Mouse (Mus musculus): ENCODE measurements around the gene Rnf213. TPM values are rescaled to one million over a fixed set of nuclear protein-coding genes. Genes with fewer than 3 reads are reported as not detected.
A peak's percentile ranks its signal among the peaks of the same experiment; 100 is the strongest.

The Rnf213 gene
- polyA plus RNA-seq, 1 experiment from 2014 or later, result 5.6 TPM

- Histone ChIP-seq H3K36me3 (ENCODE audit: insufficient read depth, low read length) (no peaks in the 10 kb centered on the region), H3K4me1 (ENCODE audit: insufficient read depth, low read length) (peaks cover 13% of the 10 kb centered on the region), H3K27me3 (ENCODE audit: insufficient read depth, low read length) (peaks cover 14% of the 10 kb centered on the region; the same call in 1 of the 2 replicates), H3K4me2 (replicated peaks; ENCODE audit: low read depth, low read length) (no peak overlapping the region), H3K9ac (replicated peaks; ENCODE audit: low read length) (no peak overlapping the region), H3K9me3 (ENCODE audit: low read length) (no peaks in the 10 kb centered on the region), H3K4me3 (ENCODE audit: low read length) (no peak overlapping the region), H3K27ac (ENCODE audit: low read length) (no peak overlapping the region)
- 70% methylated on average over 7 of the region's 7 CpGs for WGBS
- ATAC-seq (ENCODE audit: low FRiP score, low TSS enrichment), result no peak
These were observed 3.6 kb downstream of the Rnf213 start for GRCm38 (mm10) chr11:119396461-119396860.

DNA sequence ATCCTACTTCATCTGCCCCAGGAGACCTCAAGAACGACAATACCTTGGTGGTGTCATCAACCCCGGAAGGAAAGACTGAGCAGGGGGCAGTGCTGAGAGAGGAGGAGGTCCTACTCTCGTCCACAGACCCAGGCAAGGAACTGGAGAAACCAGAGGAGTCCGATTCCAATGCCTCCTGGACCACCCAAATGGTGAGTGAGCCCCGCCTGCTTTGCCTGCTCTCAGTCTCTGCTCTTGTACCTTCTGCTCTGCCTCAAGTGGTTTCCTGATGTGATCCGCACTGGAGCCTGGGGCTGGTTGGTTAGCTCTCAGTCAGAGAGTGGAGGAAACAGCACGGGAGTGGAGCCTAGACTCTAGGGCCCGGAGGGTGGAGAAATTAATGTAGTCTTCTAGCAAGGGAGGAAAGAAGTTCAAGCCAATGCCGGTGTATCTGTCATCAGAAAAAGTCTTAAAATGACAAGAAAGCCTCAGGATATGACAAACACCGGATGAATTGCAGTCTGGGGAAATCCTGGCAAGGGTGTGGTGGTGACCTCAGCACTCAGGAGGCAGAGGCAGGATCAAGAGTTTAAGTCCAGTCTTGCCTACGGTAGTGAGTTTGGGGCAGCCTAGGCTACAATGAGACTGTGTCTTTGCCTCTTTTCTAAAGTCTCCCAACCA is 9.7 kb downstream of the Rnf213 start:
- Histone ChIP-seq H3K9me3 (ENCODE audit: low read length) (no peaks in the 10 kb centered on the region), H3K4me3 (ENCODE audit: low read length) (no peak overlapping the region), H3K36me3 (ENCODE audit: insufficient read depth, low read length) (0 out of 2 replicates have a peak, but pooled peaks cover 2% of the 10 kb centered on the region), H3K27me3 (ENCODE audit: insufficient read depth, low read length) (no peaks in the 10 kb centered on the region), H3K4me2 (replicated peaks; ENCODE audit: low read depth, low read length) (no peak overlapping the region), H3K4me1 (ENCODE audit: insufficient read depth, low read length) (no peaks in the 10 kb centered on the region), H3K27ac (ENCODE audit: low read length) (no peak overlapping the region), H3K9ac (replicated peaks; ENCODE audit: low read length) (no peak overlapping the region)
- no peak for ATAC-seq (ENCODE audit: low FRiP score, low TSS enrichment)
- 50% methylated on average over 11 of the region's 11 CpGs for WGBS

DNA sequence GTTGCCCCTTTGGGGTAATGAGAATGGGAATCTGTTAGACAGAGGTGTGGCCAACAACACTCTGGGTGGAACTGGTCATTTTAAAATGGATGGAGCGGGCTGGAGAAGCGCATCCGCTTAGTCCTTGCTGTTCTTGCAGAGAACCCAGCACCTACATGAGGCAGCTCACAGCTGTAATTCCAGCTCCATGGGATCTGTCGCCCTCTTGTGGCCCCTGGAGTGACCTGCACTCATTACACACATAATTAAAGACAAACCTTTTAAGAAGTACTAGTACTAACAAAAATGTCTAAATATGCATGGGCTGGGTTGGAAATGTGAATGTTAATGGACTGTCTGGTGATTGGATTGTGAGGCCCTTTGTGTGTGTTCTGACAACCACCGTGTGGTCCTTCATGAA is 11.7 kb downstream of the Rnf213 start:
- 65% methylated on average over 5 of the region's 5 CpGs for WGBS
- Histone ChIP-seq H3K27ac (ENCODE audit: low read length) (no peak overlapping the region), H3K4me1 (ENCODE audit: insufficient read depth, low read length) (no peaks in the 10 kb centered on the region), H3K4me2 (replicated peaks; ENCODE audit: low read depth, low read length) (no peak overlapping the region), H3K9me3 (ENCODE audit: low read length) (no peaks in the 10 kb centered on the region), H3K36me3 (ENCODE audit: insufficient read depth, low read length) (0 out of 2 replicates have a peak, but pooled peaks cover 2% of the 10 kb centered on the region), H3K27me3 (ENCODE audit: insufficient read depth, low read length) (no peaks in the 10 kb centered on the region), H3K4me3 (ENCODE audit: low read length) (no peak overlapping the region), H3K9ac (replicated peaks; ENCODE audit: low read length) (no peak overlapping the region)
- no peak for ATAC-seq (ENCODE audit: low FRiP score, low TSS enrichment)

DNA sequence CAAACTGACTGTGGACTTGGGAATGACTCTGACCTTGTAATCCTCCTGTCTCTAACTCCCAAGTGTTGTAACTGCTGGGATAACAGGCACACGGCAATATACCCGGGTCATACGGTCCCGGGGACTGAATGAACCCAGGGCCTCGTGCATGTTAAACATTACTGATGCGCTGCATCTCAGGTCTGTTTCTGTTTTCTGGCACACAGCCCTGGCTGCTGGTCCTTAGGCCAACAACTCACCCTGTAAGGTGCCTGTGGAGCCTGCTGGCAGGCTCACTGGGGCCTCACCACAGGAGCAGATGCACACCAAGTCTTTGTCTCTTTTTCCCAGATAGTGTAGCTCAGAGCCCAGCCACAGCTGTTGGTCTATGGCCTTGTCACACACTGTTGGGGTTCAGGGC is 14.5 kb downstream of the Rnf213 start:
- H3K4me3 ChIP-seq (ENCODE audit: low read length), result no peak overlapping the region
- H3K36me3 ChIP-seq (ENCODE audit: insufficient read depth, low read length), result 0 out of 2 replicates have a peak, but pooled peaks cover 2% of the 10 kb centered on the region
- H3K4me2 ChIP-seq (replicated peaks; ENCODE audit: low read depth, low read length), result no peak overlapping the region
- no peaks in the 10 kb centered on the region for H3K27me3 ChIP-seq (ENCODE audit: insufficient read depth, low read length)
- 90% methylated on average over 6 of the region's 6 CpGs for WGBS
- H3K9ac ChIP-seq (replicated peaks; ENCODE audit: low read length), result no peak overlapping the region
- ATAC-seq (ENCODE audit: low FRiP score, low TSS enrichment), result no peak
- no peaks in the 10 kb centered on the region for H3K9me3 ChIP-seq (ENCODE audit: low read length)
- H3K4me1 ChIP-seq (ENCODE audit: insufficient read depth, low read length), result no peaks in the 10 kb centered on the region
- no peak overlapping the region for H3K27ac ChIP-seq (ENCODE audit: low read length)

DNA sequence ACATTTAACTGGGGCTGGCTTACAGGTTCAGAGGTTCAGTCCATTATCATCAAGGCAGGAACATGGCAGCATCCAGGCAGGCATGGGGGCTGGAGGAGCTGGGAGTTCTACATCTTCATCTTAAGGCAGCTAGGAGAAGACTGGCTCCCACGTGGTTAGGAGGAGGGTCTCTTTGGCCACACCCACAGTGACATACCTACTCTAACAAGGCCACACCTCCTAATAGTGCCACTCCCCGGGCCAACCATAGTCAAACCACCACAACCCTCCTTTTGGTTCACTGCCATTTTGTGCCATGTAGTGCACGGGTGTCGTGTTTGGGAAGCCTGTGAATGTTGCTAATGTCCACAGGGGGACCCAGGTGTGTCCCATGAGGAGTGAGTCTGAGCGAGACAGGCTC is 15.1 kb downstream of the Rnf213 start:
- ATAC-seq (ENCODE audit: low FRiP score, low TSS enrichment), result no peak
- Histone ChIP-seq H3K9me3 (ENCODE audit: low read length) (no peaks in the 10 kb centered on the region), H3K27ac (ENCODE audit: low read length) (no peak overlapping the region), H3K4me3 (ENCODE audit: low read length) (no peak overlapping the region), H3K9ac (replicated peaks; ENCODE audit: low read length) (no peak overlapping the region), H3K27me3 (ENCODE audit: insufficient read depth, low read length) (no peaks in the 10 kb centered on the region), H3K36me3 (ENCODE audit: insufficient read depth, low read length) (0 out of 2 replicates have a peak, but pooled peaks cover 2% of the 10 kb centered on the region), H3K4me2 (replicated peaks; ENCODE audit: low read depth, low read length) (no peak overlapping the region), H3K4me1 (ENCODE audit: insufficient read depth, low read length) (no peaks in the 10 kb centered on the region)
- WGBS, result 57% methylated on average over 5 of the region's 5 CpGs

DNA sequence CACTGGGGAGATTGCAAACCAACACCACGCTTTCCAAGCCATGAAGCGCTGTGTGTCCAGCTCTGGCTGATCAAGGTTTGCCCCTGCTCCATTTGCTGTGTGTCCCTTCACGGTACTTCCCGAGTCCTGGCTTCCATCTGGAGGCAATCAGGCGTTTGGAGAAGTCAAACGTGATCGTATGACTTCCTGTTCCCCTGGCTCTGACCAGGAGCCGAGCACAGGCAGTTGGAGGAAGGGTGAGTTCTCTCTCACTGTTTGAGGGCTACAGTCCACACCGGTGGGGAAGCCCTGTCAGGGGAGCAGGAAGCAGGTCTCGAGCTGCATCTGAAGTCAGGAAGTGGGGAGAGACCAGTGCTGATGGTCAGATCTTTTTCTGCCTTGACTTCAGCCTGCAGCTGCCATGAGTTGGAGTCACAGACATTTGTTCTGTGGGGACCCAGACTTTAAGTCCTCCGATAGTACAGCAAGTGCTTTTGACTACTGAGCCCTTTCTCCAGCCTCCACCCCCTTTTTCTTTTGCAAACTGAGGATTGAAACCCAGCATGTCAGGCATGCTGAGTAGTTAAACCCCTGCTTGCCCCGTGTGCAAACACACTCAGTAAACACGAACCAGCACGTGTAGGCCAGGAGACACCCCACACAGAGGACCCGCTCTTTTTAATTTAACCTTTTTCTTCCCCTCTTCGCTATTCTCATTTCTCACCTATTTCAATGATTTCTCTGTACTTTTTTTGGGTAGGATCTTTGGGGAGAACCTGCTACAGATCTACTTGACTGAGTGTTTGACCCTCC is 26.6 kb downstream of the Rnf213 start:
- Histone ChIP-seq H3K4me1 (ENCODE audit: insufficient read depth, low read length) (peaks cover 12% of the 10 kb centered on the region; the same call in 1 of the 2 replicates), H3K27ac (ENCODE audit: low read length) (peak overlapping the region; percentile 2; the same call in 1 of the 2 replicates), H3K36me3 (ENCODE audit: insufficient read depth, low read length) (peaks cover 3% of the 10 kb centered on the region), H3K9ac (replicated peaks; ENCODE audit: low read length) (no peak overlapping the region), H3K4me2 (replicated peaks; ENCODE audit: low read depth, low read length) (no peak overlapping the region), H3K4me3 (ENCODE audit: low read length) (no peak overlapping the region), H3K27me3 (ENCODE audit: insufficient read depth, low read length) (no peaks in the 10 kb centered on the region), H3K9me3 (ENCODE audit: low read length) (no peaks in the 10 kb centered on the region)
- 38% methylated on average over 16 of the region's 16 CpGs for WGBS
- ATAC-seq (ENCODE audit: low FRiP score, low TSS enrichment), result no peak

DNA sequence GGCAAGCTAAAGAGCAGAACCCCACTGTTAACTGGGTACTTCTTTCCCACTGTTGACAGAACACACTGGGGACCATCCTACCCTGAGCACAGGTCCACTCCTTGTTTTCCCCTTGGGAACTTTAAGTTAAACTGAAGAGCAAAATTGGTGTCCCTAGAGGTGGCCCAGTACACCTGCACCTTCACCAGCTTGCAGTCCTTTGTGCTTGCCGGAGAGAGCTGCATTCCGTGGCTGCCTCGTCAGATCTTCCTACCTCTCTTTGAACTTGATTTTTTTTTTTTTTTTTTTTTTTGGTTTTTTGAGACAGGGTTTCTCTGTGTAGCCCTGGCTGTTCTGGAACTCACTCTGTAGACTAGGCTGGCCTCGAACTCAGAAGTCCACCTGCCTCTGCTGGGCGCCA is 27.5 kb downstream of the Rnf213 start:
- 80% methylated on average over 5 of the region's 5 CpGs for WGBS
- peaks cover 3% of the 10 kb centered on the region for H3K36me3 ChIP-seq (ENCODE audit: insufficient read depth, low read length)
- no peak overlapping the region for H3K27ac ChIP-seq (ENCODE audit: low read length)

GRCm38 (mm10) chr11:119427431-119427830 is 34.5 kb downstream of the Rnf213 start:
- no peak overlapping the region for H3K4me3 ChIP-seq (ENCODE audit: low read length)
- peaks cover 10% of the 10 kb centered on the region for H3K4me1 ChIP-seq (ENCODE audit: insufficient read depth, low read length)
- H3K27ac ChIP-seq (ENCODE audit: low read length), result no peak overlapping the region
- WGBS, result 81% methylated on average over 6 of the region's 6 CpGs
- peaks cover 8% of the 10 kb centered on the region; the same call in 1 of the 2 replicates for H3K36me3 ChIP-seq (ENCODE audit: insufficient read depth, low read length)
- no peak overlapping the region for H3K9ac ChIP-seq (replicated peaks; ENCODE audit: low read length)
- no peaks in the 10 kb centered on the region for H3K9me3 ChIP-seq (ENCODE audit: low read length)
- H3K4me2 ChIP-seq (replicated peaks; ENCODE audit: low read depth, low read length), result no peak overlapping the region
- H3K27me3 ChIP-seq (ENCODE audit: insufficient read depth, low read length), result no peaks in the 10 kb centered on the region
- no peak for ATAC-seq (ENCODE audit: low FRiP score, low TSS enrichment)

More for the DNA sequence above, 27.5 kb downstream of the Rnf213 start:
- Histone ChIP-seq H3K4me3 (ENCODE audit: low read length) (no peak overlapping the region), H3K4me2 (replicated peaks; ENCODE audit: low read depth, low read length) (no peak overlapping the region), H3K27me3 (ENCODE audit: insufficient read depth, low read length) (no peaks in the 10 kb centered on the region), H3K9ac (replicated peaks; ENCODE audit: low read length) (no peak overlapping the region), H3K9me3 (ENCODE audit: low read length) (no peaks in the 10 kb centered on the region), H3K4me1 (ENCODE audit: insufficient read depth, low read length) (peaks cover 12% of the 10 kb centered on the region; the same call in 1 of the 2 replicates)
- no peak for ATAC-seq (ENCODE audit: low FRiP score, low TSS enrichment)

GRCm38 (mm10) chr11:119427986-119428385 is 35.1 kb downstream of the Rnf213 start:
- ATAC-seq (ENCODE audit: low FRiP score, low TSS enrichment), result peak; percentile 40; the same call in 1 of the 2 replicates
- H3K4me2 ChIP-seq (replicated peaks; ENCODE audit: low read depth, low read length), result peak overlapping the region; percentile 53
- WGBS, result 88% methylated on average over 5 of the region's 5 CpGs
- H3K4me3 ChIP-seq (ENCODE audit: low read length), result no peak overlapping the region
- H3K27ac ChIP-seq (ENCODE audit: low read length), result no peak overlapping the region
- peaks cover 6% of the 10 kb centered on the region; the same call in 1 of the 2 replicates for H3K36me3 ChIP-seq (ENCODE audit: insufficient read depth, low read length)
- no peaks in the 10 kb centered on the region for H3K9me3 ChIP-seq (ENCODE audit: low read length)
- H3K9ac ChIP-seq (replicated peaks; ENCODE audit: low read length), result no peak overlapping the region
- H3K4me1 ChIP-seq (ENCODE audit: insufficient read depth, low read length), result peaks cover 10% of the 10 kb centered on the region
- H3K27me3 ChIP-seq (ENCODE audit: insufficient read depth, low read length), result no peaks in the 10 kb centered on the region

Measured in kidney, embryonic 16.5 days (tissue).